Mouse (Mus musculus): ENCODE measurements around the gene Gm49383.

Gm49383 gene

DNA sequence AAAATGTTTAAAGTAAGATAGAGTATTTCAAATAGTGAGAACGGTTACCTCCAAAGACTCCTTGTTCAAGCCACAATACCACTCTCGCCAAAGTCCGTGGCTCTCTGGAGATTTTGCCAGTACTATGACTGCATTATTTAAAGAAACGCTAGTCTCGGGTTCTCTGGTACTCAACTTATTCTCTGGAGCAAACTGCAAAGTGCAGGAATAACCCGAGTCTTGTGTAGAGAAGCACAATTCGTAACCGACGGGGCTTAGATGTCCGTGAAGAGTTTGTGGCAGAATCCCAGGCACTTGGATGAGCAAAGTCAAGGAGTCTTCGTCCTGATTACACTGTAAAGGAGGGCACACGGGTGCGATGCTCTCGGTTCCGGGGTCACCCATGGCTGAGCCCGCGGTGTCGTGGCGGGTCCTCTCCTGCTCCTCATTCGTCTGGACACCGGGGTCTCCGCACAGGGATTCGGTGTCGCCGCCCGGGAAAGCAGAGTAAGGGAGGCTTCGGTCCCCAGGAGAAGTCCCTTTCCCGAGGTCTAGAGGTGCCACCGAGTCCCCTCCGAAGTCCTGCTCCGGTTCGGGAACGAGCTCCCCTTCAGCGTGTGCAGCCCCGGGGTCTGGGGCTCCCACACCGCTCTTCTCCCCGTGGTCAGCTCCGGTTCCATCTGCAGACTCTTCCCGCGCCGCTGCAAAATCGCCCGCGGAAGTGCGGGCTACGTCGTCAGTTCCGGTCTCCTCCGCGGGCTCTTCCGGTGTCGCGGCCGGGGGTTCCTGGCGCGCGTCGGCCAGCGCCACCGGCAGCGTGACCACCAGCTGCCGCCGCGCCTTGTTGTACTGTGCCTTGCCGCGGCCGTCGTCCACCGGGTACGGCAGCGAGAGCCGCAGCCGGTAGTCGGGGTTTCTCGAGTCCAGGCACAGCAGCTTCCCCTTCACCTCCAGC is at the start of gene Gm49383:
Gm49383 (minus strand) TSS at position 661 of the 934 bp plus-strand sequence.
- peak; percentile 72 for DNase-seq (ENCODE audit: low read depth, low spot score)
- Histone ChIP-seq H3K27me3 (ENCODE audit: control insufficient read depth, insufficient read depth, low read length, poor library complexity, severe bottlenecking) (no peaks in the 10 kb centered on the region), H3K36me3 (ENCODE audit: control insufficient read depth, insufficient read depth, low read length, poor library complexity, severe bottlenecking) (no peaks in the 10 kb centered on the region)

GRCm38 (mm10) chr12:69241771-69242431 is 45.0 kb upstream of the Gm49383 start:
- DNase-seq (ENCODE audit: low read depth, low spot score), result peak; percentile 62
- Histone ChIP-seq H3K36me3 (ENCODE audit: control insufficient read depth, insufficient read depth, low read length, poor library complexity, severe bottlenecking) (no peaks in the 10 kb centered on the region), H3K27me3 (ENCODE audit: control insufficient read depth, insufficient read depth, low read length, poor library complexity, severe bottlenecking) (no peaks in the 10 kb centered on the region)

DNA sequence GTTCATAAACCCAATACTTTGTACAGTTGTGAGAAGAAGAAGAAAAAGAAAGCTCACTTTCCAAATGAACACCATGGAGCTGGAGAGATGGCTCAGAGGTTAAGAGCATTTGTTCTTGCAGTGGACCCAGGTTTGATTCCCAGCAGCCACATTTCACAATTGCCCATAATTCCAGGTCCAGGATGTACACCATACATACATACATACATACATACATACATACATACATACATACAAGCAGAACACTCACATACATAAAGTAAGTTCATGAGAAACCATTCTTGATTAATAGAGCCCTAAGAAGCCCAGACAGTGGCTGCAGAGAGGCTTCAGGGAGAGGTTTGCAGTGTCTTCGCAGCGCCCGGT is 44.5 kb upstream of the Gm49383 start:
- no peaks in the 10 kb centered on the region for H3K27me3 ChIP-seq (ENCODE audit: control insufficient read depth, insufficient read depth, low read length, poor library complexity, severe bottlenecking)
- no peak for DNase-seq (ENCODE audit: low read depth, low spot score)

DNA sequence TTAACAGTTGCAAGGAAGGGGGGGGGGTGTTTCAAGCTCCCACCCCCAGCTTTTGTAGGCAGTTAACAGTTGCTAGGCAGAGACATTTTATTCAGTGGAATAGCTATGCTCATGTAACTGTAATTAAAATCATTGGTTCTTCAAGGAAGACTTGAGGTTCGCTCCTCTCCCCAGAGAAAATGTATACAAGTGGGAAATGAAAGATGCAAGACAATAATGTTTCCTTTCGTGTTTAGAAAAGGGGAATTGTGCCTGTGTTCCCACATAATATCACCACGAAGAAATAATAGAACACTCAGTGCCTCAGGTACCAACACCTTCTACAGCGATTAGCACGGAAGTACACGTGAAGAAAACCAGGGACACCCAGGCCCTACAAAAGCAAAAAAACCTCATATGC is 44.0 kb upstream of the Gm49383 start, which contains the start of gene Klhdc1:
Klhdc1 (plus strand) TSS at position 301 of the 400 bp plus-strand sequence.
- H3K27me3 ChIP-seq (ENCODE audit: control insufficient read depth, insufficient read depth, low read length, poor library complexity, severe bottlenecking), result no peaks in the 10 kb centered on the region
- no peaks in the 10 kb centered on the region for H3K36me3 ChIP-seq (ENCODE audit: control insufficient read depth, insufficient read depth, low read length, poor library complexity, severe bottlenecking)
- DNase-seq (ENCODE audit: low read depth, low spot score), result no peak

More for the DNA sequence above, 44.5 kb upstream of the Gm49383 start:
- no peaks in the 10 kb centered on the region for H3K36me3 ChIP-seq (ENCODE audit: control insufficient read depth, insufficient read depth, low read length, poor library complexity, severe bottlenecking)

- Histone ChIP-seq H3K36me3 (ENCODE audit: control insufficient read depth, insufficient read depth, low read length, poor library complexity, severe bottlenecking) (no peaks in the 10 kb centered on the region), H3K27me3 (ENCODE audit: control insufficient read depth, insufficient read depth, low read length, poor library complexity, severe bottlenecking) (no peaks in the 10 kb centered on the region)
- no peak for DNase-seq (ENCODE audit: low read depth, low spot score)
These were observed 41.4 kb upstream of the Gm49383 start for GRCm38 (mm10) chr12:69238284-69238683.

DNA sequence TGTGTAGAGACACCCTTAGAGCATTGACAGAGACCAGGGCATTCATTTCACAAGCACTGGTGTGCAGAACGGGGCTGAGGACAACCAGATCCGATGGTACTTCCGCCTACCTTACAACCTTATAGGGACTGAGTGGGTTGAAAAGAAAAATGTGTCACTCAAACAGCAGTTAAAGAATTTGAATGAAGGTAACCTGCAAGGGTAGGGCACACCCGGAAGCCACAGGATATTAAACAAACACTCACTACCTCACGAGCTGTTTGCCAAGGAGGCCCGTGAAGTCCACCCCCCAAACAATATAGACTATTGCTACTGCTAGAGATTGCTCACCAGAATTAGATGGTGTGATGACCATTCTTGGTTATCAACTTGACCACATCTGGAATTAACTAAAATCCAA is 38.9 kb upstream of the Gm49383 start:
- Histone ChIP-seq H3K36me3 (ENCODE audit: control insufficient read depth, insufficient read depth, low read length, poor library complexity, severe bottlenecking) (no peaks in the 10 kb centered on the region), H3K27me3 (ENCODE audit: control insufficient read depth, insufficient read depth, low read length, poor library complexity, severe bottlenecking) (no peaks in the 10 kb centered on the region)
- no peak for DNase-seq (ENCODE audit: low read depth, low spot score)

DNA sequence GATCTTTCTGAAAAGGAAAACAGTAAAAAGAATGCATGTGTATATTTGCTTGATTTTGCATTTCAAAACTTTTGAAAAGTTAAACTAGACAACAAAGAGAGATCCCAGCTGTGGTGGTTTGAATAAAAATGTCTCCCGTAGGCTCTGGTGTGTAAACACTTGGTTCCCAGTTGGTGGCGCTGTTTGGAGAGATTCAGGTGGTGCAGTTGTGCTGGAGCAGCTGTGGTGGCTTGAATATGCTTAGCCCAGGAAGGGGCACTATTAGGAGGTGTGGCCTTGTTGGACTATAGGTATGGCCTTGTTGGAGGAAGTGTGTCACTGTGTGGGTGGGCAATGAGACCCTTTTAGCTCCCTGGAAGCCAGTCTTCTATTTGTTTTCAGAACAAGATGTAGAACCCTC is 32.3 kb upstream of the Gm49383 start:
- peak; percentile 68 for DNase-seq (ENCODE audit: low read depth, low spot score)
- H3K27me3 ChIP-seq (ENCODE audit: control insufficient read depth, insufficient read depth, low read length, poor library complexity, severe bottlenecking), result no peaks in the 10 kb centered on the region

DNA sequence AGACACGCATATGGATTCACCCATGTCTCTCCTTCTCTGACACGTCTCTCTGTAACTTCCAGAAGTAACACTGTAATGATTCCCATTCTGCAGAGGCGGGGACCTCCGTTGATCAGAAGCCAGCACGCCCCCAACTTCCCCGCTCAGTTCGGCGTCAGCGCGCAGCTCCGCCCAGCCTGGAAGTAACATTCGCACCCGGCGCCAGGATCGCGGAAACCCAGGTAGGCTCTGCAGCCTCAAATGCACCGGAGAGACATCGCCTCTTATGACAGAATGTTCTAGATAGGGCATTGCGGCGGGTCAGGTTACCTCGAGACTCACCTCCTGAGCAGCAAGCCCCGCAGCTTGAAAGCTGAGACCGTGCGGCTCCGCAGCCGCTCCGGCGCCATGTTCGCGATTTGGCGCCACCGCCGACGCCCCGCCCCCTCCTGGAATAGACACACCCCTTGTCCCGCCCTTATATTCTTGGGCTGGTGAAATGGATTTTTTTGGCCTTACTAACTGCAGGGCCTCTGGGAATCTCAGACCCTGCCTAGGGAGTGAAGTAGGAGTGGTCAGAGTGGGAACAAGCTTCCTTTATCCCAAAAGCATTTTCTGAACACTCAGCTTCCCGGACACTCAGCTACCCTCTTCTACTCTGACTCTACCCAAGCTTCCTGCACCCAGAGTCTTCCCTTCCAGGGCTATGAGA is 31.0 kb upstream of the Gm49383 start, which contains the start of gene Pole2:
Pole2 (minus strand) TSS at position 420 of the 691 bp plus-strand sequence.
- H3K36me3 ChIP-seq (ENCODE audit: control insufficient read depth, insufficient read depth, low read length, poor library complexity, severe bottlenecking), result no peaks in the 10 kb centered on the region
- DNase-seq (ENCODE audit: low read depth, low spot score), result peak; percentile 80
- H3K27me3 ChIP-seq (ENCODE audit: control insufficient read depth, insufficient read depth, low read length, poor library complexity, severe bottlenecking), result no peaks in the 10 kb centered on the region

More for the DNA sequence above, 32.3 kb upstream of the Gm49383 start:
- no peaks in the 10 kb centered on the region for H3K36me3 ChIP-seq (ENCODE audit: control insufficient read depth, insufficient read depth, low read length, poor library complexity, severe bottlenecking)

DNA sequence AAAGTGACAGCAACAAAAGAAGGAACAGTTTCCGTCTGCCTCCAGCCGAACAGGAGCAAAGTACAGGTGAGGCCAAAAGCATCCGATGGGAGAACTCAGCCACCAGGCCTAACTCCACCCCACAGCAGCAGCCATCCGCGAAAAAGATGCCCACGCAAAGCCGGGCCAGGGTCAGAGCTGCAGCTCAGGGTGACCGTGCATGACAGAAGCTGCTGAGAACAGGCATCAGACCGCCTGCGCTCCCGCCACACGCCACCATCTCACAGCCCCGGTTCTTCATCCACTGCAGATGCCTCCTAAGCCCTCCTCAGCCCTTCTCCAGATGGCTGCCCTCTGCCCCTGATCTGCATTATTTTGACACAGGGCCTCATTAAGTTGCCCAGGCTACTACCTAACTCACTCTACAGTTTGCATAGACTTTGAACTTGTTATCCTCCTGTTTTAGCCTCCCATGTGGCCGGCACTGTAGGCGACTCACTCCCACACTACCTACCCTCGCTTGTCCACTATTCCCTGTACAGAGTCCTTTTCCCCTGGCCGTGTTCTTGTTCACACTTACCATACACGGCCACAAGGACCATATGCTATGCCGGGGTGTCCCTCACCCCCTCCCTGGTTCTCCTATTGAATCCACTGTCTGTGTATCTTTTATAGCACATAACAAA is 23.8 kb upstream of the Gm49383 start:
- no peaks in the 10 kb centered on the region for H3K27me3 ChIP-seq (ENCODE audit: control insufficient read depth, insufficient read depth, low read length, poor library complexity, severe bottlenecking)
- DNase-seq (ENCODE audit: low read depth, low spot score), result no peak
- H3K36me3 ChIP-seq (ENCODE audit: control insufficient read depth, insufficient read depth, low read length, poor library complexity, severe bottlenecking), result no peaks in the 10 kb centered on the region

GRCm38 (mm10) chr12:69216587-69216986 is 19.7 kb upstream of the Gm49383 start:
- no peak for DNase-seq (ENCODE audit: low read depth, low spot score)
- Histone ChIP-seq H3K36me3 (ENCODE audit: control insufficient read depth, insufficient read depth, low read length, poor library complexity, severe bottlenecking) (no peaks in the 10 kb centered on the region), H3K27me3 (ENCODE audit: control insufficient read depth, insufficient read depth, low read length, poor library complexity, severe bottlenecking) (no peaks in the 10 kb centered on the region)

DNA sequence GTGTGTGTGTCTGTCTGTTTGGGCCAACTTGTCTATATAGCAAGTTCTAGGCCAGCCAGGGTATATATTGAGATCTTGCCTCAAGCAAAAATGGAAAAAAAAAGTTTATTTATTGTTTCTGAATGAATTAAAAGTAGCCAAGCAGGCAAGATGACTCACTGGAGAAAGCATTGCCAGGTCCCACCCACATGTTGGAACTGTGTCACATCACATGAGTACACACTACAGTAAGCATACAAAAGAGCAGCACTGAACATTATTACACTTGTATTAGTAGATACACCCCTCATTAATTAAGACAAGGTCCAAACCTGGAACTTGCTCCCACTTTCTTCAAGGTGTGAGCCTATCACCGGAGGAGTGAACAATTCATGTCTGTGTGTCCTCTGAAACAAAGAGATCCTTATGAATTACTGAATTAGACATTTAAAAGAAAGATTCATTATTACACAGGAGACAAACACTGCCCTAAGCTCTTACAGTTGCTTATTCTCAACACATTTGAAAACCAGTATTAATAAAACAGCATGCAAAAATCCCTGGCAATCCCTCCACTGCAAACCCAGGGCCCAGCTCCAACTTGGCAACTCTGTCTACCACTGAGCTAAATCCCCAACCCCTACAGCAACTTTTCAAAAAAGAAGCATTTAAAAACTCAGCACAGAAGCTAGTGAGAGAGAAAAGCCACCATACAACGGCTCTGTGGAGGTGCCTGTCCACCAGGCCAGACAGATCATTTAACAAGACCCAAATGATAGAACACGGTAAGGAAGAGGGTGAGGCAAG is 18.3 kb upstream of the Gm49383 start:
- H3K36me3 ChIP-seq (ENCODE audit: control insufficient read depth, insufficient read depth, low read length, poor library complexity, severe bottlenecking), result no peaks in the 10 kb centered on the region
- DNase-seq (ENCODE audit: low read depth, low spot score), result no peak
- no peaks in the 10 kb centered on the region for H3K27me3 ChIP-seq (ENCODE audit: control insufficient read depth, insufficient read depth, low read length, poor library complexity, severe bottlenecking)

GRCm38 (mm10) chr12:69214393-69214792 is 17.5 kb upstream of the Gm49383 start:
- no peak for DNase-seq (ENCODE audit: low read depth, low spot score)
- H3K27me3 ChIP-seq (ENCODE audit: control insufficient read depth, insufficient read depth, low read length, poor library complexity, severe bottlenecking), result no peaks in the 10 kb centered on the region

DNA sequence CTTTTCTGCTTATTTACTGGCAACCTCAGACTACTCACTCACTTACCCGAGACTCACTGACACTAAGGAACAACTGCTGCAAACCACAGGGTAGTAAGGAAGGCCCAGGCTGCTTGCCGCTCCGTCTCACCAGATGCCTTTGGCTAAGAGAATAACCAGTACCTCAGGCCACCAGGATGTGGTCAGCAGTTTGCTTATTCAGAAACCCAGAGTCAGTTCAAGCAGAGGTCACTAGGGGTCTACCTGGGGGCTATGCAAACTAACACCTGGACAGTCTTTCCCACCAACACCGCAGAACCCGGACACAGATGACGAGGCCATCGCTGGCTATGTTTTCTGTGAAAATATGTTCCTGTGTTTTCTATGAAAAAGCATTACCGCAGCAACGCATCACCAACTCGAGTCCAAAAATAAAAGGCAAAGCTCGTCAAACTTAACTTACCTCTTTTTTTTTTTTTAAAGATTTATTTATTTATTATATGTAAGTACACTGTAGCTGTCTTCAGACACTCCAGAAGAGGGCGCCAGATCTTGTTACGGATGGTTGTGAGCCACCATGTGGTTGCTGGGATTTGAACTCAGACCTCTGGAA is 16.4 kb upstream of the Gm49383 start:
- Histone ChIP-seq H3K36me3 (ENCODE audit: control insufficient read depth, insufficient read depth, low read length, poor library complexity, severe bottlenecking) (no peaks in the 10 kb centered on the region), H3K27me3 (ENCODE audit: control insufficient read depth, insufficient read depth, low read length, poor library complexity, severe bottlenecking) (no peaks in the 10 kb centered on the region)
- no peak for DNase-seq (ENCODE audit: low read depth, low spot score)

More at GRCm38 (mm10) chr12:69214393-69214792, 17.5 kb upstream of the Gm49383 start:
- no peaks in the 10 kb centered on the region for H3K36me3 ChIP-seq (ENCODE audit: control insufficient read depth, insufficient read depth, low read length, poor library complexity, severe bottlenecking)
